Mouse (Mus musculus) E14TG2a.4 (cell line): ENCODE measurements at regions not wholly inside any gene's neighbourhood (a gene's known extent, or its start where the extent isn't known, plus 50 kb on each side); places are given as distances from the start of the nearest gene placed in this dataset.

Experiments
- CTCF ChIP-seq: conservative IDR thresholded peaks from 2 replicates; pipeline ENCODE4 v1.5.1; 2014; ENCODE audit warnings: low read length
- NANOG ChIP-seq: IDR thresholded peaks from 2 replicates; pipeline ENCODE4 v1.6.1; 2014; ENCODE audit warnings: borderline replicate concordance, low read length, mixed read lengths
- POU5F1 ChIP-seq: IDR thresholded peaks from 2 replicates; pipeline ENCODE4 v1.6.1; 2014; ENCODE audit warnings: low read length, borderline replicate concordance

GRCm38 (mm10) chr11:71411958-71412357, 181.4 kb upstream of the Nlrp1b start:
- TF ChIP-seq CTCF (no peak), POU5F1 (no peak), NANOG (no peak)
